Mouse (Mus musculus) midbrain, embryonic 12.5 days (tissue): ENCODE results near the gene Tgfb1i1. TPM values are rescaled to one million over a fixed set of nuclear protein-coding genes. Genes with fewer than 3 reads are reported as not detected.

Experiments used
- ATAC-seq: fragments of 200-750 bp; cut with Nextera tagmentation; 2 replicates; pipeline ENCODE4 v1.8.0; 2017; ENCODE audit warnings: low read depth, moderate TSS enrichment, moderate library complexity; ENCODE audit not compliant: low FRiP score
- H3K27ac ChIP-seq: fragments of 300-500 bp; sonication (generic); replicated peaks from 2 replicates; pipeline ENCODE4 v1.5.1; 2016; ENCODE audit warnings: mild to moderate bottlenecking
- H3K27me3 ChIP-seq: fragments of 300-500 bp; sonication (generic); 2 replicates; pipeline ENCODE4 v1.6.1; 2016; ENCODE audit warnings: mild to moderate bottlenecking
- H3K36me3 ChIP-seq: fragments of 300-500 bp; sonication (generic); 2 replicates; pipeline ENCODE4 v1.6.1; 2016
- H3K4me1 ChIP-seq: fragments of 300-500 bp; sonication (generic); 2 replicates; pipeline ENCODE4 v1.6.1; 2016
- H3K4me2 ChIP-seq: fragments of 300-500 bp; sonication (generic); replicated peaks from 2 replicates; pipeline ENCODE4 v1.6.1; 2016; ENCODE audit warnings: mild to moderate bottlenecking, moderate library complexity
- H3K4me3 ChIP-seq: fragments of 300-500 bp; sonication (generic); 2 replicates; pipeline ENCODE4 v1.5.1; 2016; ENCODE audit warnings: mild to moderate bottlenecking
- H3K9ac ChIP-seq: fragments of 300-500 bp; sonication (generic); replicated peaks from 2 replicates; pipeline ENCODE4 v1.6.1; 2016; ENCODE audit warnings: mild to moderate bottlenecking, moderate library complexity
- H3K9me3 ChIP-seq: fragments of 300-500 bp; sonication (generic); 2 replicates; pipeline ENCODE4 v1.6.1; 2016; ENCODE audit warnings: mild to moderate bottlenecking
- WGBS: fragments of 180-500 bp; shearing (Covaris S2); methylation state at CpG from one replicate; pipeline ENCODE4 v1.1.7; 2016; 5-methylcytosine and 5-hydroxymethylcytosine counted together
- polyA plus RNA-seq: library from polyadenylated mRNA; unstranded; fragments of >200 nt; fragmentation: Nextera tagmentation; extraction: Ambion mirVana; gene quantifications from 2 replicates; pipeline ENCODE4 v1.2.1, GENCODE M21; 2016

The Tgfb1i1 gene
- polyA plus RNA-seq, 1 experiment from 2014 or later, result 50.5 TPM

GRCm38 (mm10) chr7:128270431-128270850, 23.8 kb downstream of the Tgfb1i1 start:
- Histone ChIP-seq H3K9ac (no peak overlapping the region), H3K36me3 (peaks cover 43% of the 10 kb centered on the region), H3K4me2 (no peak overlapping the region), H3K27me3 (no peaks in the 10 kb centered on the region), H3K9me3 (no peaks in the 10 kb centered on the region), H3K27ac (no peak overlapping the region), H3K4me1 (no peaks in the 10 kb centered on the region), H3K4me3 (no peak overlapping the region)
- WGBS, result 67% methylated on average over 13 of the region's 13 CpGs
- no peak for ATAC-seq

- Histone ChIP-seq H3K36me3 (peaks cover 53% of the 10 kb centered on the region), H3K4me3 (no peak overlapping the region), H3K27ac (no peak overlapping the region), H3K9me3 (no peaks in the 10 kb centered on the region), H3K4me1 (no peaks in the 10 kb centered on the region), H3K4me2 (no peak overlapping the region), H3K27me3 (0 out of 2 replicates have a peak, but pooled peaks cover under 1% of the 10 kb centered on the region), H3K9ac (no peak overlapping the region)
- ATAC-seq, result no peak
- WGBS, result 92% methylated on average over 9 of the region's 9 CpGs
These were observed 24.9 kb downstream of the Tgfb1i1 start for GRCm38 (mm10) chr7:128271496-128271895.

GRCm38 (mm10) chr7:128276051-128276450, 29.4 kb downstream of the Tgfb1i1 start:
- Histone ChIP-seq H3K27ac (no peak overlapping the region), H3K4me1 (no peaks in the 10 kb centered on the region), H3K27me3 (peaks cover 32% of the 10 kb centered on the region), H3K4me2 (no peak overlapping the region), H3K9me3 (no peaks in the 10 kb centered on the region), H3K9ac (no peak overlapping the region), H3K4me3 (no peak overlapping the region), H3K36me3 (peaks cover 57% of the 10 kb centered on the region)
- no peak for ATAC-seq
- WGBS, result 94% methylated on average over 6 of the region's 6 CpGs

- ATAC-seq, result no peak
- H3K4me1 ChIP-seq, result peaks cover 12% of the 10 kb centered on the region
- WGBS, result 82% methylated on average over 4 of the region's 4 CpGs
- no peaks in the 10 kb centered on the region for H3K9me3 ChIP-seq
- no peak overlapping the region for H3K9ac ChIP-seq
- peaks cover 27% of the 10 kb centered on the region for H3K36me3 ChIP-seq
- no peak overlapping the region for H3K4me3 ChIP-seq
- no peak overlapping the region for H3K4me2 ChIP-seq
- H3K27me3 ChIP-seq, result peaks cover 37% of the 10 kb centered on the region
- H3K27ac ChIP-seq, result no peak overlapping the region
These were observed 33.1 kb downstream of the Tgfb1i1 start for GRCm38 (mm10) chr7:128279750-128280149.

GRCm38 (mm10) chr7:128281765-128282164, 35.2 kb downstream of the Tgfb1i1 start:
- 0 out of 2 replicates have a peak, but pooled peaks cover 13% of the 10 kb centered on the region for H3K36me3 ChIP-seq
- H3K4me1 ChIP-seq, result peaks cover 12% of the 10 kb centered on the region
- no peak overlapping the region for H3K4me3 ChIP-seq
- H3K4me2 ChIP-seq, result no peak overlapping the region
- ATAC-seq, result no peak
- 73% methylated on average over 11 of the region's 11 CpGs for WGBS
- H3K9ac ChIP-seq, result no peak overlapping the region
- H3K27ac ChIP-seq, result no peak overlapping the region
- H3K27me3 ChIP-seq, result peaks cover 52% of the 10 kb centered on the region
- no peaks in the 10 kb centered on the region for H3K9me3 ChIP-seq

- Histone ChIP-seq H3K9ac (no peak overlapping the region), H3K27me3 (peaks cover 56% of the 10 kb centered on the region), H3K36me3 (peaks cover 19% of the 10 kb centered on the region), H3K4me1 (peaks cover 12% of the 10 kb centered on the region), H3K27ac (peak overlapping the region; percentile 56), H3K4me2 (no peak overlapping the region), H3K9me3 (no peaks in the 10 kb centered on the region), H3K4me3 (no peak overlapping the region)
- 11% methylated on average over 7 of the region's 7 CpGs for WGBS
- no peak for ATAC-seq
These were observed 36.1 kb downstream of the Tgfb1i1 start for GRCm38 (mm10) chr7:128282532-128283244.

GRCm38 (mm10) chr7:128284047-128284446, 37.4 kb downstream of the Tgfb1i1 start:
- no peak for ATAC-seq
- WGBS, result 61% methylated on average over 5 of the region's 5 CpGs
- Histone ChIP-seq H3K9ac (no peak overlapping the region), H3K27me3 (peaks cover 52% of the 10 kb centered on the region), H3K9me3 (no peaks in the 10 kb centered on the region), H3K4me3 (no peak overlapping the region), H3K4me2 (no peak overlapping the region), H3K36me3 (peaks cover 15% of the 10 kb centered on the region), H3K27ac (no peak overlapping the region), H3K4me1 (peaks cover 17% of the 10 kb centered on the region)

GRCm38 (mm10) chr7:128285060-128285459, 38.4 kb downstream of the Tgfb1i1 start:
- H3K9ac ChIP-seq, result no peak overlapping the region
- H3K36me3 ChIP-seq, result peaks cover 15% of the 10 kb centered on the region
- no peak overlapping the region for H3K27ac ChIP-seq
- no peak overlapping the region for H3K4me2 ChIP-seq
- ATAC-seq, result no peak
- H3K4me3 ChIP-seq, result no peak overlapping the region
- H3K27me3 ChIP-seq, result peaks cover 43% of the 10 kb centered on the region
- no peaks in the 10 kb centered on the region for H3K9me3 ChIP-seq
- H3K4me1 ChIP-seq, result peaks cover 18% of the 10 kb centered on the region
- 92% methylated on average over 8 of the region's 8 CpGs for WGBS

- H3K9me3 ChIP-seq, result no peaks in the 10 kb centered on the region
- peaks cover 35% of the 10 kb centered on the region for H3K27me3 ChIP-seq
- peaks cover 23% of the 10 kb centered on the region for H3K36me3 ChIP-seq
- no peak overlapping the region; the same call in 1 of the 2 replicates for H3K9ac ChIP-seq
- 0 out of 2 replicates have a peak, but pooled peaks cover 6% of the 10 kb centered on the region for H3K4me1 ChIP-seq
- WGBS, result 14% methylated on average over 9 of the region's 9 CpGs
- no peak overlapping the region for H3K4me3 ChIP-seq
- no peak overlapping the region for H3K4me2 ChIP-seq
- 0 out of 2 replicates have a peak overlapping the region, but pooled peaks have one; percentile 20 for H3K27ac ChIP-seq
- no peak for ATAC-seq
These were observed 42.4 kb downstream of the Tgfb1i1 start for GRCm38 (mm10) chr7:128288923-128289544.

GRCm38 (mm10) chr7:128294785-128295184, 48.2 kb downstream of the Tgfb1i1 start:
- ATAC-seq, result no peak
- H3K4me3 ChIP-seq, result no peak overlapping the region
- peaks cover 8% of the 10 kb centered on the region; the same call in 1 of the 2 replicates for H3K36me3 ChIP-seq
- no peak overlapping the region for H3K4me2 ChIP-seq
- H3K4me1 ChIP-seq, result peaks cover 27% of the 10 kb centered on the region
- peaks cover 4% of the 10 kb centered on the region; the same call in 1 of the 2 replicates for H3K27me3 ChIP-seq
- WGBS, result 93% methylated on average over 10 of the region's 10 CpGs
- H3K9ac ChIP-seq, result no peak overlapping the region
- no peaks in the 10 kb centered on the region for H3K9me3 ChIP-seq
- H3K27ac ChIP-seq, result no peak overlapping the region

- Histone ChIP-seq H3K9me3 (no peaks in the 10 kb centered on the region), H3K27me3 (peaks cover 11% of the 10 kb centered on the region; the same call in 1 of the 2 replicates), H3K4me3 (no peak overlapping the region), H3K36me3 (peaks cover 3% of the 10 kb centered on the region; the same call in 1 of the 2 replicates), H3K4me2 (0 out of 2 replicates have a peak overlapping the region, but pooled peaks have one; percentile 88), H3K4me1 (peaks cover 27% of the 10 kb centered on the region), H3K27ac (no peak overlapping the region), H3K9ac (no peak overlapping the region)
- 56% methylated on average over 3 of the region's 3 CpGs for WGBS
- no peak for ATAC-seq
These were observed 49.9 kb downstream of the Tgfb1i1 start for GRCm38 (mm10) chr7:128296514-128296913.

- Histone ChIP-seq H3K27ac (peak overlapping the region; percentile 67; the same call in 1 of the 2 replicates), H3K27me3 (peaks cover 11% of the 10 kb centered on the region; the same call in 1 of the 2 replicates), H3K9ac (peak overlapping the region; percentile 92), H3K4me3 (peak overlapping the region; percentile 90), H3K4me2 (peak overlapping the region; percentile 88), H3K36me3 (0 out of 2 replicates have a peak, but pooled peaks cover 3% of the 10 kb centered on the region), H3K9me3 (no peaks in the 10 kb centered on the region), H3K4me1 (peaks cover 27% of the 10 kb centered on the region)
- 44% methylated on average over 10 of the region's 10 CpGs for WGBS
- ATAC-seq, result no peak
These were observed 50.6 kb downstream of the Tgfb1i1 start for GRCm38 (mm10) chr7:128297291-128297616.
